Mouse (Mus musculus) G1E (cell line): ENCODE measurements around the gene Ell2.

Experiments used
- CTCF ChIP-seq: IDR thresholded peaks from 2 replicates; pipeline ENCODE4 v1.5.1; 2012; ENCODE audit warnings: low read depth, low read length, inconsistent platforms, mixed read lengths
- GATA1 ChIP-seq: IDR thresholded peaks from 2 replicates; pipeline ENCODE4 v1.6.1; 2012; ENCODE audit warnings: borderline replicate concordance, low read length, inconsistent platforms, mixed read lengths

GRCm38 (mm10) chr13:75819898-75820297, 113.3 kb downstream of the Ell2 start:
- TF ChIP-seq GATA1 (no peak), CTCF (no peak)
